Mouse (Mus musculus): Measurements from ENCODE around the gene Lrrc23. TPM values are rescaled to one million over a fixed set of nuclear protein-coding genes. Genes with fewer than 3 reads are reported as not detected.
"Not testable (repeated sequence)": the region's sequence is repeated elsewhere in the genome, so short reads cannot be mapped to it uniquely, and the experiment has no call there.

Lrrc23 gene
- polyA plus RNA-seq, 1 experiment from 2014 or later = 0.45 TPM

- Histone ChIP-seq H3K27ac (ENCODE audit: low read depth) (no peak overlapping the region), H3K4me2 (ENCODE audit: low read length) (no peak overlapping the region), H3K36me3 (ENCODE audit: control insufficient read depth, insufficient read depth, low read length) (no peaks in the 10 kb centered on the region), H3K4me3 (ENCODE audit: low read depth, low read length) (no peak overlapping the region), H3K4me1 (replicated peaks; ENCODE audit: control insufficient read depth, insufficient read depth, low read length) (peaks cover 15% of the 10 kb centered on the region), H3K27me3 (replicated peaks; ENCODE audit: control insufficient read depth, insufficient read depth, low read length) (no peaks in the 10 kb centered on the region), H3K9ac (ENCODE audit: low read length) (no peak overlapping the region), H3K9me3 (ENCODE audit: control insufficient read depth, low read length) (no peaks in the 10 kb centered on the region)
- DNase-seq (ENCODE audit: low spot score) = no peak
- WGBS = 87% methylated on average over 3 of the region's 3 CpGs
- no peak for ATAC-seq (replicated peaks; ENCODE audit: low FRiP score, low TSS enrichment, low read depth)
These were observed 24.8 kb upstream of the Lrrc23 start for GRCm38 (mm10) chr6:124804341-124804740.

- WGBS = 96% methylated on average over 4 of the region's 4 CpGs
- not testable (repeated sequence) for H3K4me3 ChIP-seq (ENCODE audit: low read depth, low read length); H3K27ac ChIP-seq (ENCODE audit: low read depth); DNase-seq (ENCODE audit: low spot score); H3K27me3 ChIP-seq (replicated peaks; ENCODE audit: control insufficient read depth, insufficient read depth, low read length); H3K36me3 ChIP-seq (ENCODE audit: control insufficient read depth, insufficient read depth, low read length); H3K9me3 ChIP-seq (ENCODE audit: control insufficient read depth, low read length); H3K4me2 ChIP-seq (ENCODE audit: low read length); ATAC-seq (replicated peaks; ENCODE audit: low FRiP score, low TSS enrichment, low read depth); H3K9ac ChIP-seq (ENCODE audit: low read length)
- H3K4me1 ChIP-seq (replicated peaks; ENCODE audit: control insufficient read depth, insufficient read depth, low read length) = peaks cover 15% of the 10 kb centered on the region
These were observed 24.2 kb upstream of the Lrrc23 start for GRCm38 (mm10) chr6:124803691-124804090.

GRCm38 (mm10) chr6:124803061-124803460 lies 23.5 kb upstream of the Lrrc23 start:
- H3K4me1 ChIP-seq (replicated peaks; ENCODE audit: control insufficient read depth, insufficient read depth, low read length) = peaks cover 13% of the 10 kb centered on the region
- no peak for ATAC-seq (replicated peaks; ENCODE audit: low FRiP score, low TSS enrichment, low read depth)
- H3K27ac ChIP-seq (ENCODE audit: low read depth) = no peak overlapping the region
- H3K36me3 ChIP-seq (ENCODE audit: control insufficient read depth, insufficient read depth, low read length) = no peaks in the 10 kb centered on the region
- no peaks in the 10 kb centered on the region for H3K27me3 ChIP-seq (replicated peaks; ENCODE audit: control insufficient read depth, insufficient read depth, low read length)
- H3K9me3 ChIP-seq (ENCODE audit: control insufficient read depth, low read length) = no peaks in the 10 kb centered on the region
- H3K4me3 ChIP-seq (ENCODE audit: low read depth, low read length) = no peak overlapping the region
- H3K9ac ChIP-seq (ENCODE audit: low read length) = no peak overlapping the region
- no peak for DNase-seq (ENCODE audit: low spot score)
- H3K4me2 ChIP-seq (ENCODE audit: low read length) = no peak overlapping the region
- 82% methylated on average over 3 of the region's 3 CpGs for WGBS

- not testable (repeated sequence) for H3K27me3 ChIP-seq (replicated peaks; ENCODE audit: control insufficient read depth, insufficient read depth, low read length); H3K9me3 ChIP-seq (ENCODE audit: control insufficient read depth, low read length); H3K36me3 ChIP-seq (ENCODE audit: control insufficient read depth, insufficient read depth, low read length); H3K27ac ChIP-seq (ENCODE audit: low read depth); ATAC-seq (replicated peaks; ENCODE audit: low FRiP score, low TSS enrichment, low read depth); H3K4me3 ChIP-seq (ENCODE audit: low read depth, low read length); H3K9ac ChIP-seq (ENCODE audit: low read length)
- H3K4me1 ChIP-seq (replicated peaks; ENCODE audit: control insufficient read depth, insufficient read depth, low read length) = peaks cover 12% of the 10 kb centered on the region
- peak overlapping the region; percentile 36 for H3K4me2 ChIP-seq (ENCODE audit: low read length)
- WGBS = 16% methylated on average over 5 of the region's 9 CpGs
- DNase-seq (ENCODE audit: low spot score) = peak; percentile 64
These were observed 22.9 kb upstream of the Lrrc23 start for GRCm38 (mm10) chr6:124802400-124802799.

GRCm38 (mm10) chr6:124796200-124796599 lies 16.7 kb upstream of the Lrrc23 start:
- DNase-seq (ENCODE audit: low spot score) (no peak), ATAC-seq (replicated peaks; ENCODE audit: low FRiP score, low TSS enrichment, low read depth) (no peak)
- no peak overlapping the region for H3K9ac ChIP-seq (ENCODE audit: low read length)
- H3K4me1 ChIP-seq (replicated peaks; ENCODE audit: control insufficient read depth, insufficient read depth, low read length) = no peaks in the 10 kb centered on the region
- no peaks in the 10 kb centered on the region for H3K36me3 ChIP-seq (ENCODE audit: control insufficient read depth, insufficient read depth, low read length)
- no peak overlapping the region for H3K27ac ChIP-seq (ENCODE audit: low read depth)
- no peaks in the 10 kb centered on the region for H3K9me3 ChIP-seq (ENCODE audit: control insufficient read depth, low read length)
- H3K27me3 ChIP-seq (replicated peaks; ENCODE audit: control insufficient read depth, insufficient read depth, low read length) = no peaks in the 10 kb centered on the region
- H3K4me3 ChIP-seq (ENCODE audit: low read depth, low read length) = no peak overlapping the region
- 74% methylated on average over 2 of the region's 2 CpGs for WGBS
- no peak overlapping the region for H3K4me2 ChIP-seq (ENCODE audit: low read length)

- Histone ChIP-seq H3K36me3 (ENCODE audit: control insufficient read depth, insufficient read depth, low read length) (no peaks in the 10 kb centered on the region), H3K27ac (ENCODE audit: low read depth) (no peak overlapping the region), H3K4me3 (ENCODE audit: low read depth, low read length) (no peak overlapping the region), H3K4me1 (replicated peaks; ENCODE audit: control insufficient read depth, insufficient read depth, low read length) (no peaks in the 10 kb centered on the region), H3K27me3 (replicated peaks; ENCODE audit: control insufficient read depth, insufficient read depth, low read length) (no peaks in the 10 kb centered on the region), H3K9ac (ENCODE audit: low read length) (no peak overlapping the region), H3K4me2 (ENCODE audit: low read length) (no peak overlapping the region), H3K9me3 (ENCODE audit: control insufficient read depth, low read length) (no peaks in the 10 kb centered on the region)
- DNase-seq (ENCODE audit: low spot score) (no peak), ATAC-seq (replicated peaks; ENCODE audit: low FRiP score, low TSS enrichment, low read depth) (no peak)
- 83% methylated on average over 4 of the region's 4 CpGs for WGBS
These were observed 16.3 kb upstream of the Lrrc23 start for GRCm38 (mm10) chr6:124795781-124796180.

GRCm38 (mm10) chr6:124791911-124792310 lies 12.4 kb upstream of the Lrrc23 start:
- Histone ChIP-seq H3K4me1 (replicated peaks; ENCODE audit: control insufficient read depth, insufficient read depth, low read length) (no peaks in the 10 kb centered on the region), H3K9ac (ENCODE audit: low read length) (no peak overlapping the region), H3K36me3 (ENCODE audit: control insufficient read depth, insufficient read depth, low read length) (no peaks in the 10 kb centered on the region), H3K27me3 (replicated peaks; ENCODE audit: control insufficient read depth, insufficient read depth, low read length) (no peaks in the 10 kb centered on the region), H3K4me2 (ENCODE audit: low read length) (no peak overlapping the region), H3K4me3 (ENCODE audit: low read depth, low read length) (no peak overlapping the region), H3K27ac (ENCODE audit: low read depth) (no peak overlapping the region), H3K9me3 (ENCODE audit: control insufficient read depth, low read length) (no peaks in the 10 kb centered on the region)
- WGBS = 82% methylated on average over 3 of the region's 3 CpGs
- ATAC-seq (replicated peaks; ENCODE audit: low FRiP score, low TSS enrichment, low read depth) (no peak), DNase-seq (ENCODE audit: low spot score) (no peak)

GRCm38 (mm10) chr6:124790121-124790520 lies 10.6 kb upstream of the Lrrc23 start:
- 63% methylated on average over 4 of the region's 4 CpGs for WGBS
- no peaks in the 10 kb centered on the region for H3K9me3 ChIP-seq (ENCODE audit: control insufficient read depth, low read length)

GRCm38 (mm10) chr6:124789519-124789918 lies 10.0 kb upstream of the Lrrc23 start:
- no peaks in the 10 kb centered on the region for H3K36me3 ChIP-seq (ENCODE audit: control insufficient read depth, insufficient read depth, low read length)
- DNase-seq (ENCODE audit: low spot score) = no peak
- no peak overlapping the region for H3K4me2 ChIP-seq (ENCODE audit: low read length)
- no peak overlapping the region for H3K9ac ChIP-seq (ENCODE audit: low read length)
- no peak overlapping the region for H3K4me3 ChIP-seq (ENCODE audit: low read depth, low read length)
- H3K9me3 ChIP-seq (ENCODE audit: control insufficient read depth, low read length) = no peaks in the 10 kb centered on the region
- ATAC-seq (replicated peaks; ENCODE audit: low FRiP score, low TSS enrichment, low read depth) = no peak
- 88% methylated on average over 4 of the region's 4 CpGs for WGBS
- no peak overlapping the region for H3K27ac ChIP-seq (ENCODE audit: low read depth)
- H3K4me1 ChIP-seq (replicated peaks; ENCODE audit: control insufficient read depth, insufficient read depth, low read length) = no peaks in the 10 kb centered on the region
- H3K27me3 ChIP-seq (replicated peaks; ENCODE audit: control insufficient read depth, insufficient read depth, low read length) = no peaks in the 10 kb centered on the region

More at GRCm38 (mm10) chr6:124790121-124790520, 10.6 kb upstream of the Lrrc23 start:
- H3K36me3 ChIP-seq (ENCODE audit: control insufficient read depth, insufficient read depth, low read length) = no peaks in the 10 kb centered on the region
- H3K9ac ChIP-seq (ENCODE audit: low read length) = no peak overlapping the region
- H3K27me3 ChIP-seq (replicated peaks; ENCODE audit: control insufficient read depth, insufficient read depth, low read length) = no peaks in the 10 kb centered on the region
- no peak overlapping the region for H3K27ac ChIP-seq (ENCODE audit: low read depth)
- no peak overlapping the region for H3K4me2 ChIP-seq (ENCODE audit: low read length)
- H3K4me3 ChIP-seq (ENCODE audit: low read depth, low read length) = no peak overlapping the region
- DNase-seq (ENCODE audit: low spot score) = no peak
- H3K4me1 ChIP-seq (replicated peaks; ENCODE audit: control insufficient read depth, insufficient read depth, low read length) = no peaks in the 10 kb centered on the region
- no peak for ATAC-seq (replicated peaks; ENCODE audit: low FRiP score, low TSS enrichment, low read depth)

Data from intestine, embryonic 14.5 days (tissue).